Mouse (Mus musculus) midbrain, embryonic 11.5 days (tissue): ENCODE data around the gene 4921539E11Rik. TPM values are rescaled to one million over a fixed set of nuclear protein-coding genes. Genes with fewer than 3 reads are reported as not detected.

Experiments used
- ATAC-seq: fragments of 200-750 bp; cut with Nextera tagmentation; 2 replicates; pipeline ENCODE4 v1.8.0; 2017; ENCODE audit warnings: moderate TSS enrichment, moderate library complexity; ENCODE audit not compliant: low FRiP score
- DNase-seq: peaks from one replicate; pipeline ENCODE4 v3.0.0; 2015; ENCODE audit warnings: low spot score; ENCODE audit errors: missing footprints
- H3K27ac ChIP-seq: fragments of 300-500 bp; sonication (generic); 2 replicates; pipeline ENCODE4 v1.5.1; 2014; ENCODE audit warnings: low read depth, low read length
- H3K27me3 ChIP-seq: fragments of 300-500 bp; sonication (generic); 2 replicates; pipeline ENCODE4 v1.6.1; 2014; ENCODE audit warnings: mild to moderate bottlenecking, low read length, moderate library complexity, mixed read lengths; ENCODE audit not compliant: control insufficient read depth, insufficient read depth
- H3K36me3 ChIP-seq: fragments of 300-500 bp; sonication (generic); 2 replicates; pipeline ENCODE4 v1.6.1; 2014; ENCODE audit warnings: mild to moderate bottlenecking, low read length, moderate library complexity, mixed read lengths; ENCODE audit not compliant: control insufficient read depth, insufficient read depth
- H3K4me1 ChIP-seq: fragments of 300-500 bp; sonication (generic); 2 replicates; pipeline ENCODE4 v1.6.1; 2014; ENCODE audit warnings: low read length; ENCODE audit not compliant: control insufficient read depth, insufficient read depth
- H3K4me2 ChIP-seq: fragments of 300-500 bp; sonication (generic); 2 replicates; pipeline ENCODE4 v1.6.1; 2014; ENCODE audit warnings: mild to moderate bottlenecking, moderate library complexity
- H3K4me3 ChIP-seq: fragments of 300-500 bp; sonication (generic); 2 replicates; pipeline ENCODE4 v1.5.1; 2014; ENCODE audit warnings: low read depth, low read length
- H3K9ac ChIP-seq: fragments of 300-500 bp; sonication (generic); 2 replicates; pipeline ENCODE4 v1.6.1; 2014; ENCODE audit warnings: low read length
- H3K9me3 ChIP-seq: fragments of 300-500 bp; sonication (generic); 2 replicates; pipeline ENCODE4 v1.6.1; 2016; ENCODE audit warnings: low read length; ENCODE audit not compliant: control insufficient read depth
- WGBS: fragments of 180-500 bp; shearing (Covaris S2); extraction: QIAGEN DNeasy Blood & Tissue Kit; methylation state at CpG from one replicate; pipeline ENCODE4 v1.1.7; 2014; 5-methylcytosine and 5-hydroxymethylcytosine counted together
- polyA plus RNA-seq: library from polyadenylated mRNA; unstranded; fragments of >200 nt; fragmentation: Nextera tagmentation; extraction: Ambion mirVana; gene quantifications from 2 replicates; pipeline ENCODE4 v1.2.1, GENCODE M21; 2014

4921539E11Rik gene
- polyA plus RNA-seq, 1 experiment from 2014 or later: not detected

- Histone ChIP-seq H3K27ac (no peak overlapping the region), H3K4me3 (no peak overlapping the region), H3K36me3 (peaks cover 2% of the 10 kb centered on the region; the same call in 1 of the 2 replicates), H3K9ac (no peak overlapping the region), H3K4me1 (no peaks in the 10 kb centered on the region), H3K4me2 (no peak overlapping the region), H3K27me3 (no peaks in the 10 kb centered on the region), H3K9me3 (no peaks in the 10 kb centered on the region)
- ATAC-seq: no peak
- DNase-seq: no peak
- 90% methylated on average over 8 of the region's 8 CpGs for WGBS
Measured at GRCm38 (mm10) chr4:103197401-103197800, 93.3 kb downstream of the 4921539E11Rik start.

DNA sequence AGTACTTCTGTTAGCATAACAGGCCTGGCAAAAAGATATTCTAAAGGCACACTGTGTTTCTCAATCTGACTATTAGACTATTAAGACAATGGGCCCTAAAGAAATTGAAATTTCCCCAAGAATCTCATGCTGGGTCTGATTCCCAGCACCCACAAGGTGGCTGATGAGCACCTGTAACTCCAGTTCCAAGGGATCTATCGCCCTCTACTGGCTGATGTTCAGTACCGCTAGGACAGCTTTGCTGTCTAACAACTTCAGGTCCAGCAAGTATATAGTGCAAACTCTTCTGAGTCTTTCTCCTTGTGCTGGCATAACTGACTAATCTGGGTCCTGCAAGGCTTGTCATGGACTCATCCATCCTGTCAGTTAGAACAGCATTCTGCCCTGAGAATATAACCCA, 98.2 kb downstream of the 4921539E11Rik start:
- WGBS: 86% methylated on average over 2 of the region's 2 CpGs

GRCm38 (mm10) chr4:103188786-103189640, 101.7 kb downstream of the 4921539E11Rik start:
- 87% methylated on average over 8 of the region's 8 CpGs for WGBS
- H3K4me2 ChIP-seq: no peak overlapping the region
- no peak for DNase-seq
- peaks cover 3% of the 10 kb centered on the region; the same call in 1 of the 2 replicates for H3K36me3 ChIP-seq
- no peak overlapping the region for H3K27ac ChIP-seq
- H3K9me3 ChIP-seq: no peaks in the 10 kb centered on the region
- no peak overlapping the region for H3K4me3 ChIP-seq
- no peak for ATAC-seq
- H3K4me1 ChIP-seq: no peaks in the 10 kb centered on the region
- H3K27me3 ChIP-seq: no peaks in the 10 kb centered on the region
- no peak overlapping the region for H3K9ac ChIP-seq

More for the DNA sequence above, 98.2 kb downstream of the 4921539E11Rik start:
- no peaks in the 10 kb centered on the region for H3K9me3 ChIP-seq
- ATAC-seq (no peak), DNase-seq (no peak)
- peaks cover 3% of the 10 kb centered on the region; the same call in 1 of the 2 replicates for H3K36me3 ChIP-seq
- no peaks in the 10 kb centered on the region for H3K27me3 ChIP-seq
- no peak overlapping the region for H3K27ac ChIP-seq
- no peak overlapping the region for H3K4me2 ChIP-seq
- no peak overlapping the region for H3K4me3 ChIP-seq
- H3K4me1 ChIP-seq: no peaks in the 10 kb centered on the region
- no peak overlapping the region for H3K9ac ChIP-seq

Other genes with a start within 250 kb of the 4921539E11Rik start
- 31.8 and 37.7 TPM in 2 replicates for gene Mier1, start 176.5 kb downstream of the 4921539E11Rik start, polyA plus RNA-seq
- gene Wdr78, start 176.3 kb downstream of the 4921539E11Rik start, polyA plus RNA-seq: 5.5 and 6.8 TPM in 2 replicates
- gene Slc35d1, start 75.7 kb downstream of the 4921539E11Rik start, polyA plus RNA-seq: 8.6 and 9.8 TPM in 2 replicates
- gene Oma1, start 22.9 kb upstream of the 4921539E11Rik start, polyA plus RNA-seq: 14.5 and 15.1 TPM in 2 replicates